Mouse (Mus musculus) bone marrow macrophage, adult 2 months (primary cell): ENCODE data around the gene Olfr305. TPM values are rescaled to one million over a fixed set of nuclear protein-coding genes. Genes with fewer than 3 reads are reported as not detected.

Experiments used
- H3K27ac ChIP-seq: 2 replicates; pipeline ENCODE4 v1.5.1; 2012; ENCODE audit warnings: low read depth, low read length; ENCODE audit not compliant: insufficient read depth
- H3K4me1 ChIP-seq: 2 replicates; pipeline ENCODE4 v1.6.1; 2012; ENCODE audit warnings: low read length; ENCODE audit not compliant: control insufficient read depth, insufficient read depth
- H3K4me3 ChIP-seq: 2 replicates; pipeline ENCODE4 v1.5.1; 2012; ENCODE audit warnings: mild to moderate bottlenecking, low read length, moderate library complexity; ENCODE audit not compliant: insufficient read depth
- CTCF ChIP-seq: IDR thresholded peaks from 2 replicates; pipeline ENCODE4 v1.5.1; 2012; ENCODE audit warnings: low read depth, mild to moderate bottlenecking, low read length, moderate library complexity
- POLR2A ChIP-seq: IDR thresholded peaks from 2 replicates; pipeline ENCODE4 v1.6.1; 2012; ENCODE audit warnings: mild to moderate bottlenecking, low read depth, low read length, borderline replicate concordance
- polyA plus RNA-seq: library from polyadenylated mRNA; stranded (reverse); fragments of >200 nt; gene quantifications from 2 replicates; pipeline ENCODE4 v1.2.4, GENCODE M21; 2012; ENCODE audit not compliant: missing spikeins, insufficient read depth, insufficient read length

The Olfr305 gene
- polyA plus RNA-seq, 1 experiment, result not detected

- no peak within 1 kb of the TSS for H3K4me3 ChIP-seq
- TF ChIP-seq POLR2A, result no peak
- TF ChIP-seq CTCF, result no peak
Observed at GRCm38 (mm10) chr7:86313608-86314007, 53.1 kb downstream of the Olfr305 start, which contains the start of gene Olfr309. Olfr309 (minus strand) TSS chr7:86313708.

More at GRCm38 (mm10) chr7:86313608-86314007, 53.1 kb downstream of the Olfr305 start, which contains the start of gene Olfr309:
- Histone ChIP-seq H3K4me1 (no peaks in the 10 kb centered on the region), H3K27ac (no peak within 1 kb of the TSS)

Other genes starting within 250 kb of the Olfr305 start
- not detected in 2 replicates for gene Vmn2r75, start 195.2 kb downstream of the Olfr305 start, polyA plus RNA-seq
- gene Vmn2r76, start 120.6 kb downstream of the Olfr305 start, polyA plus RNA-seq, result 0.11 and 0.20 TPM in 2 replicates
- gene Olfr310, start 89.8 kb downstream of the Olfr305 start, polyA plus RNA-seq, result not detected in 2 replicates
- not detected in 2 replicates for gene Olfr309, start 53.2 kb downstream of the Olfr305 start, polyA plus RNA-seq
- not detected in 2 replicates for gene Olfr308, start 41.3 kb downstream of the Olfr305 start, polyA plus RNA-seq
- not detected in 2 replicates for gene Olfr307, start 29.3 kb downstream of the Olfr305 start, polyA plus RNA-seq
- gene Olfr304, start 19.7 kb upstream of the Olfr305 start, polyA plus RNA-seq, result not detected in 2 replicates
- gene Olfr303, start 30.9 kb upstream of the Olfr305 start, polyA plus RNA-seq, result not detected in 2 replicates
- not detected in 2 replicates for gene Olfr301, start 36.9 kb upstream of the Olfr305 start, polyA plus RNA-seq
- not detected in 2 replicates for gene Olfr299, start 93.0 kb upstream of the Olfr305 start, polyA plus RNA-seq
- not detected in 2 replicates for gene Olfr298, start 125.6 kb upstream of the Olfr305 start, polyA plus RNA-seq
- gene Olfr297, start 153.0 kb upstream of the Olfr305 start, polyA plus RNA-seq, result not detected in 2 replicates
- 0.40 TPM in 1 of 2 replicates, not detected in the other for gene Olfr295, start 216.9 kb upstream of the Olfr305 start, polyA plus RNA-seq
- gene Olfr294, start 249.7 kb upstream of the Olfr305 start, polyA plus RNA-seq, result not detected in 2 replicates